In the genomic region with DNA sequence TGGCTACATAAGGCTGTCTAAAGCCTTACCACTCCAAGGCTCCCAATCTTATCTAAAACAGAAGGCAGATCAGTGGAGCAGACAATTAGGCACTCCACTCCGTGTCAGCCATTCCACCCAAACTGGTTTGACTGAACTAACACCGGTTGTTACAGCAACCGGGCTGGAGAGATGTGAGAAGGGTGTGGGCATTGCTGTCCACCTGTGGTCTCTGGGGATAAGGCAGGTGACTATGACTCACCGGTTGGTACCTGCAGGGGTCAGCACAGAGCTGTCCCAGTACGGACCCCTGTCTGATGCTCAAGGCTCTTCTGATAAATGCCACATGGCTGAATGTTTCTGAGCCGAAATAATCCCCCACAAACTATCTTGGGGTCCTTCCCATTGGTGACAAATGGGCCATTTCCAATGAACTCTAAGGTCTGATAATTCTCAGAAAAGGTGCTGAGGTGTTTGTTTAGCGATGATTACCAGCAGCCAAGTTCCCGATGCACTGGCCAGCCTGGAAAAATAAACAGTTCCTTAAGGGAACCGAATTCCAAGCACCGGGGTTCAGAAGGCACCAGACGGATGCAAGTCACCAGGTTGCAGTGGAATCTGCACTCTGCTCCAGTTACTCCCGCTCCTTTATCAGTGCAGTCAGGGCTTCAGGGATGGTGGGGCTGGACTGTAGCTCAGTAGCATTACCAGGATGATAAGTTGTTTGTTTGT, we compare ENCODE assay signal across 14 mouse cellular contexts. TPM values are rescaled to one million over a fixed set of nuclear protein-coding genes. Genes with fewer than 3 reads are reported as not detected.
DNase-seq lines count a peak whose midpoint lies in the region; ATAC-seq and TF ChIP-seq lines count a peak whose summit lies in the region.
"Had no signal": no experiment of that assay in that cellular context is flagged by ENCODE, and none has a peak within 500 bp of the region (broad histone marks: within the 10 kb centered on the region; RNA-seq: fewer than 3 reads in every experiment).

No protein-coding gene starts in this region.

- ATAC-seq in kidney, embryonic 15.5 days (replicated peaks; ENCODE audit: low FRiP score): no peak; the same call in 1 of the 2 replicates
- ATAC-seq in embryonic facial prominence, embryonic 14.5 days (ENCODE audit: low read depth): peak; percentile 12; the same call in 1 of the 2 replicates
- ATAC-seq in erythroblast, adult 5-6 weeks (replicated peaks; ENCODE audit: low FRiP score, poor library complexity, severe bottlenecking): no peak
- ATAC-seq: hindbrain, postnatal 0 days had no signal

- TF ChIP-seq EP300 in CH12.LX (IDR thresholded peaks at IDR 0.05; ENCODE audit: low read length): no peak

- H3K4me2 ChIP-seq in kidney, embryonic 15.5 days: no peak overlapping the region
- no peak overlapping the region for H3K4me2 ChIP-seq in CH12.LX (ENCODE audit: insufficient read depth, low read depth, poor library complexity, severe bottlenecking)
- H3K4me2 ChIP-seq in embryonic facial prominence, embryonic 14.5 days (ENCODE audit: low read depth, low read length): no peak overlapping the region
- H3K4me2 ChIP-seq: embryonic facial prominence, embryonic 15.5 days; liver, embryonic 15.5 days had no signal

- no peaks in the 10 kb centered on the region for H3K27me3 ChIP-seq in kidney, adult 2 months (replicated peaks; ENCODE audit: control insufficient read depth, insufficient read depth, low read length)
- H3K27me3 ChIP-seq in kidney, embryonic 15.5 days: no peaks in the 10 kb centered on the region
- no peaks in the 10 kb centered on the region for H3K27me3 ChIP-seq in CH12.LX (replicated peaks)
- no peaks in the 10 kb centered on the region for H3K27me3 ChIP-seq in embryonic facial prominence, embryonic 14.5 days (replicated peaks; ENCODE audit: control insufficient read depth, insufficient read depth, low read length)
- H3K27me3 ChIP-seq: embryonic facial prominence, embryonic 15.5 days; liver, embryonic 15.5 days had no signal

- 39% methylated on average over 12 of the region's 12 CpGs for WGBS in kidney, adult 2 months
- 44% methylated on average over 12 of the region's 12 CpGs for WGBS in kidney, embryonic 15.5 days
- WGBS in embryonic facial prominence, embryonic 14.5 days: 40% methylated on average over 12 of the region's 12 CpGs

- TF ChIP-seq RAD21 in CH12.LX (IDR thresholded peaks at IDR 0.05; ENCODE audit: low read depth, low read length): peak; percentile 16

- in situ Hi-C loops in CH12.LX (cut with MboI; ENCODE audit: low pct_ligation_motif_present, low pct_unique_long_range_greater_than_20kb, low sequenced_read_pairs): no loop called here

- peak; percentile 45; the same call in 1 of the 2 replicates for TF ChIP-seq CTCF in kidney, adult 2 months (conservative IDR thresholded peaks at IDR 0.05; ENCODE audit: insufficient read depth, insufficient read length, low read depth, low read length)
- TF ChIP-seq CTCF in CH12.LX (conservative IDR thresholded peaks at IDR 0.05 in 1 of 2, IDR thresholded peaks at IDR 0.05 in 1 of 2; ENCODE audit: low read depth in 2 of 2, low read length in 2 of 2): peak in 1 of 2 experiments; percentile 42; a peak in 2 of 4 replicates

- dilution Hi-C loops in CH12.LX (cut with MboI; ENCODE audit: extremely low pct_ligation_motif_present, extremely low pct_unique_long_range_greater_than_20kb, low sequenced_read_pairs): no loop called here

- TF ChIP-seq POLR2A in kidney, adult 2 months (IDR thresholded peaks at IDR 0.05; ENCODE audit: low read depth, low read length): no peak
- no peak for TF ChIP-seq POLR2A in CH12.LX (IDR thresholded peaks at IDR 0.05; ENCODE audit: low read depth, low read length)

- H3K9me3 ChIP-seq in kidney, embryonic 15.5 days (replicated peaks): no peaks in the 10 kb centered on the region
- H3K9me3 ChIP-seq in CH12.LX (replicated peaks; ENCODE audit: low read length): no peaks in the 10 kb centered on the region
- no peaks in the 10 kb centered on the region for H3K9me3 ChIP-seq in embryonic facial prominence, embryonic 14.5 days (ENCODE audit: control insufficient read depth, low read length)
- H3K9me3 ChIP-seq: embryonic facial prominence, embryonic 15.5 days; heart, embryonic 10.5 days; liver, embryonic 15.5 days had no signal

- no peak overlapping the region for H3K4me3 ChIP-seq in kidney, adult 2 months (ENCODE audit: insufficient read depth, low read depth, low read length)
- no peak overlapping the region for H3K4me3 ChIP-seq in kidney, embryonic 15.5 days (replicated peaks)
- no peak overlapping the region for H3K4me3 ChIP-seq in CH12.LX (replicated peaks in 1 of 3; ENCODE audit: low read depth in 2 of 3, low read length in 2 of 3, poor library complexity in 1 of 3)
- H3K4me3 ChIP-seq in embryonic facial prominence, embryonic 14.5 days (ENCODE audit: low read depth, low read length): no peak overlapping the region
- H3K4me3 ChIP-seq: embryonic facial prominence, embryonic 15.5 days; heart, embryonic 10.5 days; liver, embryonic 15.5 days had no signal

- no peak overlapping the region for H3K27ac ChIP-seq in kidney, adult 2 months (ENCODE audit: insufficient read depth, low read depth, low read length)
- H3K27ac ChIP-seq in kidney, embryonic 15.5 days: no peak overlapping the region
- no peak overlapping the region for H3K27ac ChIP-seq in CH12.LX (ENCODE audit: insufficient read depth, low read depth)
- H3K27ac ChIP-seq in embryonic facial prominence, embryonic 14.5 days (replicated peaks; ENCODE audit: low read depth, low read length): no peak overlapping the region
- H3K27ac ChIP-seq: embryonic facial prominence, embryonic 15.5 days; heart, embryonic 10.5 days; hindbrain, postnatal 0 days; liver, embryonic 15.5 days had no signal

- H3K79me2 ChIP-seq in CH12.LX (replicated peaks; ENCODE audit: control insufficient read depth, extremely low read depth, insufficient read depth, poor library complexity, severe bottlenecking): no peaks in the 10 kb centered on the region

- no peaks in the 10 kb centered on the region for H3K36me3 ChIP-seq in kidney, adult 2 months (ENCODE audit: control insufficient read depth, insufficient read depth, low read length)
- H3K36me3 ChIP-seq in kidney, embryonic 15.5 days: no peaks in the 10 kb centered on the region
- no peaks in the 10 kb centered on the region for H3K36me3 ChIP-seq in CH12.LX (replicated peaks in 1 of 2; ENCODE audit: control insufficient read depth in 1 of 2, insufficient read depth in 1 of 2, low read length in 1 of 2)
- no peaks in the 10 kb centered on the region for H3K36me3 ChIP-seq in embryonic facial prominence, embryonic 14.5 days (ENCODE audit: control insufficient read depth, insufficient read depth, low read length)
- H3K36me3 ChIP-seq: embryonic facial prominence, embryonic 15.5 days; heart, embryonic 10.5 days; liver, embryonic 15.5 days had no signal

- peak; percentile 11 for DNase-seq in kidney, adult 2 months
- no peak for DNase-seq in CH12.LX (ENCODE audit: extremely low read depth)
- peak; percentile 7 for DNase-seq in embryonic facial prominence, embryonic 14.5 days (ENCODE audit: low spot score)
- peak; percentile 36 to 40 for DNase-seq in kidney, postnatal 25 days
- no peak for DNase-seq in urinary bladder, postnatal 36 days (ENCODE audit: low spot score in 2 of 2)
- DNase-seq in right cerebral cortex, adult 2 months (ENCODE audit: low spot score in 2 of 2): no peak
- DNase-seq: cerebellum, adult 8-10 months; thymus, adult 18-20 months had no signal

- H3K4me1 ChIP-seq in kidney, adult 2 months (ENCODE audit: control insufficient read depth, insufficient read depth, low read length): no peaks in the 10 kb centered on the region
- H3K4me1 ChIP-seq in kidney, embryonic 15.5 days: no peaks in the 10 kb centered on the region
- no peaks in the 10 kb centered on the region for H3K4me1 ChIP-seq in CH12.LX (ENCODE audit: control insufficient read depth in 1 of 2, insufficient read depth in 2 of 2)
- no peaks in the 10 kb centered on the region for H3K4me1 ChIP-seq in embryonic facial prominence, embryonic 14.5 days (ENCODE audit: control insufficient read depth, insufficient read depth, low read length)
- H3K4me1 ChIP-seq: embryonic facial prominence, embryonic 15.5 days; liver, embryonic 15.5 days had no signal

- H3K9ac ChIP-seq in kidney, embryonic 15.5 days: no peak overlapping the region
- H3K9ac ChIP-seq in CH12.LX (ENCODE audit: insufficient read depth, low read depth): no peak overlapping the region
- no peak overlapping the region for H3K9ac ChIP-seq in embryonic facial prominence, embryonic 14.5 days (ENCODE audit: low read depth, low read length)
- H3K9ac ChIP-seq: embryonic facial prominence, embryonic 15.5 days; liver, embryonic 15.5 days had no signal

TF ChIP-seq in CH12.LX, 34 proteins besides CTCF, POLR2A, EP300 and RAD21 (continues in another document):
- TF ChIP-seq MXI1 (IDR thresholded peaks at IDR 0.05; ENCODE audit: low read depth, low read length): no peak

RNA-seq across cellular contexts. Expression of a gene that starts 31.1 kb away (rescaled TPM):
- not detected in 2 replicates for polyA plus RNA-seq in kidney, adult 2 months (2012; rRNA removed)
- polyA plus RNA-seq in kidney, embryonic 15.5 days (2015; fragmentation: Nextera tagmentation; extraction: Ambion mirVana): 0.06 and 0.08 TPM in 2 replicates
- total RNA-seq in CH12.LX (2012; rRNA removed) (not detected in 2 replicates), CH12.LX (2014; rRNA removed) (not detected in 2 replicates)
- not detected in 2 replicates for polyA plus RNA-seq in CH12.LX (2012; ENCODE audit: insufficient read length, low read depth)
- 0.10 and 1.1 TPM in 2 replicates for polyA plus RNA-seq in embryonic facial prominence, embryonic 14.5 days (2014; fragmentation: Nextera tagmentation; extraction: Ambion mirVana)
- total RNA-seq in erythroblast, adult 5-6 weeks (2015; ENCODE audit: low replicate concordance): not detected in 2 replicates
- total RNA-seq in erythroblast, adult 5-6 weeks (2017; ENCODE audit: low replicate concordance): not detected in 2 replicates
- total RNA-seq: hindbrain, postnatal 0 days had no signal
- polyA plus RNA-seq: heart, embryonic 10.5 days had no signal

RNA-seq across cellular contexts. Expression of a gene that starts 40.7 kb away (rescaled TPM):
- 1.4 and 2.0 TPM in 2 replicates for polyA plus RNA-seq in kidney, adult 2 months (2012; rRNA removed)
- polyA plus RNA-seq in kidney, embryonic 15.5 days (2015; fragmentation: Nextera tagmentation; extraction: Ambion mirVana): 0.63 and 1.2 TPM in 2 replicates
- total RNA-seq in CH12.LX (2012; rRNA removed) (not detected in 2 replicates), CH12.LX (2014; rRNA removed) (not detected in 2 replicates)
- not detected in 2 replicates for polyA plus RNA-seq in CH12.LX (2012; ENCODE audit: insufficient read length, low read depth)
- 0.33 and 0.39 TPM in 2 replicates for polyA plus RNA-seq in embryonic facial prominence, embryonic 14.5 days (2014; fragmentation: Nextera tagmentation; extraction: Ambion mirVana)
- not detected in 2 replicates for total RNA-seq in erythroblast, adult 5-6 weeks (2015; ENCODE audit: low replicate concordance)
- not detected in 2 replicates for total RNA-seq in erythroblast, adult 5-6 weeks (2017; ENCODE audit: low replicate concordance)
- polyA plus RNA-seq: heart, embryonic 10.5 days; liver, embryonic 15.5 days had no signal

RNA-seq across cellular contexts. Expression of a gene that starts 53.0 kb away (rescaled TPM):
- 7.8 and 8.3 TPM in 2 replicates for polyA plus RNA-seq in kidney, adult 2 months (2012; rRNA removed)
- 7.6 and 8.1 TPM in 2 replicates for polyA plus RNA-seq in kidney, embryonic 15.5 days (2015; fragmentation: Nextera tagmentation; extraction: Ambion mirVana)
- total RNA-seq in CH12.LX (2012; rRNA removed) (8.4 TPM in 2 replicates), CH12.LX (2014; rRNA removed) (6.8 and 7.2 TPM in 2 replicates)
- 5.9 and 7.0 TPM in 2 replicates for polyA plus RNA-seq in CH12.LX (2012; ENCODE audit: insufficient read length, low read depth)
- polyA plus RNA-seq in embryonic facial prominence, embryonic 14.5 days (2014; fragmentation: Nextera tagmentation; extraction: Ambion mirVana): 6.8 and 7.2 TPM in 2 replicates
- total RNA-seq in erythroblast, adult 5-6 weeks (2015; ENCODE audit: low replicate concordance): 1.5 and 1.9 TPM in 2 replicates
- 1.7 and 2.9 TPM in 2 replicates for total RNA-seq in erythroblast, adult 5-6 weeks (2017; ENCODE audit: low replicate concordance)

Comparison
In these comparisons a context has a peak if more than half of its experiments do, and no peak if none do; other contexts are left out.
1. DNase-seq: peak in kidney, adult 2 months (single experiment), embryonic facial prominence, embryonic 14.5 days (single experiment) and kidney, postnatal 25 days (2 of 2); none in CH12.LX (single experiment), urinary bladder, postnatal 36 days (0 of 2) and right cerebral cortex, adult 2 months (0 of 2).